Mouse (Mus musculus) A20 (cell line): ENCODE results near the gene Larp7.

ENCODE experiments used
- DNase-seq: peaks from one replicate; pipeline ENCODE4 v3.0.0-alpha.2; 2011; ENCODE audit warnings: low read depth, low spot score

Larp7 gene

DNA sequence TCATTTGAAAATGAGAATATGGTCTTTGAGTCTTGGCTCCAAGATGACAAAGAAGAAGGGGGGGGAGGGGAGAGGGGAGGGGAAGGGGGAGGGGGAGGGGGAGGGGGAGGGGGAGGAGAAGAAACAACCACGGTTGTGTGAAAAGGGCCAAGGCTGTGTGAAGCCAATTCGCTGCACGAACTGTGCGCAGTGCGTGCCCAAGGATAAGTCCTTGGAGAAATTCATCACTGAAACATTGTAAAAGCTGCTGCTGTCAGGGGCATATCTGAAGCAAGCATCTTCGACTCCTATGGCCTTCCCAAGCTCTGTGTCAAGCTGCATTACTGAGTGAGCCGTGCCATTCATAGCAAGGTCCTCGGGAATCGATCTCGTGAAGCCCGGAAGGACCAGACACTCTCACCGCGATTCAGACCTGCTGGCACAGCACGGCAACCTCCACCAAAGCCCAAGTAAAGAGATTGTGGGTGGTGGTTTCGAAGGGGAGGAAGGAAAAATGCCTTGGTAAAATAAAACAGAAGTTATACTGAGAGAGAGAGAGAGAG, 40.3 kb downstream of the Larp7 start:
- no peak for DNase-seq

GRCm38 (mm10) chr3:127511786-127512746, 41.1 kb downstream of the Larp7 start:
- DNase-seq, result no peak

DNA sequence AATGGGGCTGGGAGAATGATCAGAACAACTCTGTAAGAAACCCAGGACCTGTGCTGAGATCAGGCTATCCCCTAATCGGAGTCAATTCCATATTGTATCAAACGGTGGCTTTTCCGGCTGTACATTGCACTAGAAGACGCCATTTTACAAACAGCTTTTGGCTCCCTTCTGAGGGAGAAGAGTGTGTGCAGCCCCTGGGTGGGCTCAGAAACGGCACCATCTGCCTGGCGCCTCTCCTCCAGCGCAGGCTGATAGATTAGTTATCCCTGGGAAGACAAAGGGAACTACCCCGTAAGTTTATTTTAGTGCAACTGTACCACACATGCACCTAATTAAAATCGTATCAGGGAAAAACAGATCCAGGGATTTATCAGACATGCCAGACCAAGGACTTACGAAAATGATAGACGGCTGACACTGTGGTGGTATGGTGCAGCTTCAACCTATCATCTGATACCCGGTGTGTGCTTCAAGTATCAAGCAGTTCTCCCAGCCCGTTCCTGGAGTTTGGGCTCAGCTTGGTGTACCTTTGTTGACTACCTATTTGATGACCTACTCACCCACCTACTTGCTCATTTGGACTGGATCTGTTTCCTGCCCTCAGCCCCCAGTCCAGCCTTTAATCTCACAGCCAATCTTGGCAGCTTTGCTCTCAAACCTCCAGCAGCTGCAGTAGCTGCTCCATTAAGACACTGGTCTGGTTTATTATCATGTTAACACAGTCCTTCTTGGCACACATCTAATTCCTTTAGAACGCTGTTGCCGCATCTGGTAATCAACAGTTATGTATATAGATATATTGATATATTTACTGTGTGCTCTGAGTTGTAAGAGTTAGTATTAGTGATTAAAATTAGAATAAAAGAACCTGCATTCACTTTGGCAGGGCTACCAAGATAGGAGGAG, 45.0 kb downstream of the Larp7 start:
- DNase-seq, result no peak

DNA sequence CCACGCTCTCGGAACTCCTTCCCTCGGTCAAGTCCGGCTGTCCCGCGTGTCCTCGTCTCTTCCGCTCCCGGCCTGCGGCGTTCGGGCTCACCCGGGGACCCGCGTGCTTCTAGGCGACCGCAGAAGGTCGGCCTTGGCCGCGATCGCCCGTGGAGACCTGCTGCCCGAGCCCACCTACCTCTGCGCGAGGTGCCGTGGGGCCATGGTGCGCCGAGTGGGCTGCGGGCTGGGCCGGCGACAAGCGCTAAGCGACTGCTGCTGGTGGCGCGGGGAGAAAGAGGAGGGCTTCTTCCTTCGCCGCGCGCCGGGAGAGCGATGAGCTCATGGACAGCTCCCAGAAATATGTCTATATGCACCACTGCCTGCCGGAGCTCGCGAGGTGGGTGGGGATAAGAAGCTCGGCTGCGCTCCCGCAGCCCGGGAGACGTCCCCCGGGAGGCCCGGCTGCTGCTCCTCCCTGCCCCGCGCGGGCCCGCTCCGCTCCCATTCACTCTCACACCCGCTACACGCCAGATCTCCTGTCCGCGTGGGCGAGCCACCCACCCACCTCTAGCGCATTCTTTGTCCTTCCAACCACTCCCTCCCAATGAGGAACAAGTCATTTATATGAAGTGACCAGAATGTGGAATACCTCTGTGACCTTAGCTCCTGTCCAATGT, 54.3 kb downstream of the Larp7 start, which contains the start of gene Ank2:
TSS of gene Ank2 (minus strand) at position 609 of the 659 bp plus-strand sequence.
- DNase-seq, result no peak

DNA sequence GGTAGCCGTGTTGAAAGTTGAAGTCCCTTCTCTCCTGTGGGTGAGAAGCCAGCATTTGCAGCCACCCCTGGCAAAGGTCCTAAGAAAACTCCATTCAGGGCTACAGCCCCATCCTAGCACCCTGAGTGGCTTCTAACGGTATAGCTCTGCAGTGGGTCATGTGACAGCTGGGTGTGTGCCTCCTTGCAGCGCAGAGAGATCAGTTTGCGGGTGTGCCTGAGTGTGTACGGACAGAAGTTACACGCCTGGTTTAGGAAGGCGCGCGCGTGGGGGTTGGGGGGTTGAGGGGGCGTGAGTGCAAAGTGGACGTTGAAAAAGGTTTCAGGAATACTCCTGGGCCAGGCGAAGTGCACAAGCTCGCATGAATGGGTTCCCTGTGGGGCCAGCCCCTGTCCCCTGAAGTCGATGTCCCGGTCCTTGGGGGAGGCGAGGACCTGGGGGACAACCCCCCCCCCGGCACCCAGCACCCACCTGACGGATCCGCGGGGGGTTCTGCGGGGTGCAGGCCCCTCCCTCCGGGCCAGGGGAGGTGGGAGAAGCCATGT, 54.9 kb downstream of the Larp7 start:
- no peak for DNase-seq

- DNase-seq, result no peak
Observed at GRCm38 (mm10) chr3:127492663-127493062, 60.5 kb downstream of the Larp7 start.

DNA sequence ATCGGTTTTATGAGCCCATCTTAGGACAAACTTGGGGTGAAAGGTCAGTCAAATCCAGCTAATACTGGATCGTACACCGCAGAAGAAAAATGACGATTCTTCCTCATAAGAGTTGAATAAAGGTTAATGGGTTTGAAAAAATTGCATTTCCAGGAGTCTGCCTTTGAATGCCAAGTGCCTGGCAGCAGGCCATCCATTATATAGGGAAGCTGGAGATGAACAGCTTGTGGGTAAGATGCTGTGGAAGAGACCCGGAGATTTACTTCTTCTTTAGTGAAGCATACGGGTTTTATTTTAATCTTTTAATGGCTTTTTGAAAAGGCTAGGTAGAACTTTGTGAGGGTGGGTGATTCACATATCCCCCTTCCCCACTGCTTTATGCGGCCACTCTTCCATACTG, 65.8 kb downstream of the Larp7 start:
- DNase-seq, result no peak
